Mouse (Mus musculus) hindbrain, postnatal 0 days (tissue): ENCODE measurements around the gene D17H6S53E. TPM values are rescaled to one million over a fixed set of nuclear protein-coding genes. Genes with fewer than 3 reads are reported as not detected.

Experiments
- ATAC-seq: fragments of 200-750 bp; cut with Nextera tagmentation; 2 replicates; pipeline ENCODE4 v1.8.0; 2017; ENCODE audit warnings: mild to moderate bottlenecking, moderate TSS enrichment, moderate library complexity
- DNase-seq: peaks from one replicate; pipeline ENCODE4 v3.0.0-alpha.2; 2015; ENCODE audit warnings: low spot score
- H3K27ac ChIP-seq: fragments of 300-500 bp; sonication (generic); 2 replicates; pipeline ENCODE4 v1.5.1; 2014; ENCODE audit warnings: mild to moderate bottlenecking
- H3K27me3 ChIP-seq: fragments of 300-500 bp; sonication (generic); 2 replicates; pipeline ENCODE4 v1.6.1; 2014; ENCODE audit warnings: low read length, mixed read lengths; ENCODE audit not compliant: insufficient read depth
- H3K36me3 ChIP-seq: fragments of 300-500 bp; sonication (generic); 2 replicates; pipeline ENCODE4 v1.6.1; 2014; ENCODE audit warnings: low read length, mixed read lengths; ENCODE audit not compliant: insufficient read depth
- H3K4me1 ChIP-seq: fragments of 300-500 bp; sonication (generic); 2 replicates; pipeline ENCODE4 v1.6.1; 2014; ENCODE audit warnings: antibody characterized with exemption, low read length, mixed read lengths; ENCODE audit not compliant: insufficient read depth
- H3K4me2 ChIP-seq: fragments of 300-500 bp; sonication (generic); 2 replicates; pipeline ENCODE4 v1.6.1; 2014; ENCODE audit warnings: low read depth, mild to moderate bottlenecking, low read length, moderate library complexity, mixed read lengths
- H3K4me3 ChIP-seq: fragments of 300-500 bp; sonication (generic); 2 replicates; pipeline ENCODE4 v1.5.1; 2014; ENCODE audit warnings: low read length
- H3K9ac ChIP-seq: fragments of 300-500 bp; sonication (generic); replicated peaks from 2 replicates; pipeline ENCODE4 v1.6.1; 2014; ENCODE audit warnings: mild to moderate bottlenecking, low read length, moderate library complexity, mixed read lengths
- H3K9me3 ChIP-seq: fragments of 300-500 bp; sonication (generic); 2 replicates; pipeline ENCODE4 v1.6.1; 2016; ENCODE audit warnings: low read length, mixed read lengths
- CTCF ChIP-seq: IDR thresholded peaks from 2 replicates; pipeline ENCODE4 v1.5.1; 2016; ENCODE audit warnings: antibody characterized with exemption, control low read depth, low read depth
- WGBS: fragments of 180-500 bp; shearing (Covaris S2); extraction: QIAGEN DNeasy Blood & Tissue Kit; methylation state at CpG from one replicate; pipeline ENCODE4 v1.1.7; 2014; 5-methylcytosine and 5-hydroxymethylcytosine counted together
- polyA plus RNA-seq: library from polyadenylated mRNA; unstranded; fragments of >200 nt; fragmentation: Nextera tagmentation; extraction: Ambion mirVana; gene quantifications from 2 replicates; pipeline ENCODE4 v1.2.1, GENCODE M21; 2015
- total RNA-seq: library from RNA; depleted of rRNA; stranded (reverse); fragments of >200 nt; gene quantifications from 2 replicates; pipeline ENCODE4 v1.2.3, GENCODE M21; 2014

The D17H6S53E gene
- total and polyA plus RNA-seq, 2 experiments from 2014 or later = 9.4 to 14.0 TPM

GRCm38 (mm10) chr17:35146139-35146538, 20.0 kb downstream of the D17H6S53E start:
- ATAC-seq (no peak), DNase-seq (no peak)
- 85% methylated on average over 5 of the region's 5 CpGs for WGBS
- Histone ChIP-seq H3K9ac (no peak overlapping the region), H3K4me1 (no peaks in the 10 kb centered on the region), H3K4me3 (no peak overlapping the region), H3K27me3 (no peaks in the 10 kb centered on the region), H3K36me3 (peaks cover 83% of the 10 kb centered on the region), H3K4me2 (no peak overlapping the region), H3K9me3 (no peaks in the 10 kb centered on the region), H3K27ac (peak overlapping the region; percentile 32; the same call in 1 of the 2 replicates)
- TF ChIP-seq CTCF = no peak

GRCm38 (mm10) chr17:35147348-35147747, 21.2 kb downstream of the D17H6S53E start:
- WGBS = 61% methylated on average over 3 of the region's 3 CpGs
- H3K4me3 ChIP-seq = no peak overlapping the region
- no peak for TF ChIP-seq CTCF
- H3K27me3 ChIP-seq = no peaks in the 10 kb centered on the region
- no peaks in the 10 kb centered on the region for H3K9me3 ChIP-seq
- H3K27ac ChIP-seq = 0 out of 2 replicates have a peak overlapping the region, but pooled peaks have one; percentile 32
- DNase-seq = no peak
- no peaks in the 10 kb centered on the region for H3K4me1 ChIP-seq
- no peak overlapping the region for H3K4me2 ChIP-seq
- ATAC-seq = no peak
- peaks cover 82% of the 10 kb centered on the region for H3K36me3 ChIP-seq
- no peak overlapping the region for H3K9ac ChIP-seq

- no peak overlapping the region for H3K9ac ChIP-seq
- H3K27ac ChIP-seq = peak overlapping the region; percentile 45; the same call in 1 of the 2 replicates
- H3K9me3 ChIP-seq = no peaks in the 10 kb centered on the region
- H3K4me1 ChIP-seq = no peaks in the 10 kb centered on the region
- ATAC-seq (no peak), DNase-seq (no peak)
- WGBS = 60% methylated on average over 5 of the region's 5 CpGs
- H3K27me3 ChIP-seq = no peaks in the 10 kb centered on the region
- H3K4me2 ChIP-seq = no peak overlapping the region
- H3K36me3 ChIP-seq = peaks cover 82% of the 10 kb centered on the region
- no peak for TF ChIP-seq CTCF
- H3K4me3 ChIP-seq = no peak overlapping the region
Observed at GRCm38 (mm10) chr17:35147922-35148639, 21.9 kb downstream of the D17H6S53E start.

GRCm38 (mm10) chr17:35152121-35152520, 25.9 kb downstream of the D17H6S53E start:
- H3K9me3 ChIP-seq = no peaks in the 10 kb centered on the region
- H3K4me2 ChIP-seq = no peak overlapping the region
- DNase-seq (no peak), ATAC-seq (no peak)
- H3K36me3 ChIP-seq = peaks cover 83% of the 10 kb centered on the region
- H3K9ac ChIP-seq = no peak overlapping the region
- no peak overlapping the region for H3K4me3 ChIP-seq
- no peak overlapping the region for H3K27ac ChIP-seq
- no peak for TF ChIP-seq CTCF
- H3K4me1 ChIP-seq = no peaks in the 10 kb centered on the region
- WGBS = 95% methylated on average over 4 of the region's 4 CpGs
- H3K27me3 ChIP-seq = no peaks in the 10 kb centered on the region

- Histone ChIP-seq H3K9me3 (no peaks in the 10 kb centered on the region), H3K4me1 (no peaks in the 10 kb centered on the region), H3K4me3 (no peak overlapping the region), H3K27ac (no peak overlapping the region), H3K4me2 (no peak overlapping the region), H3K9ac (no peak overlapping the region), H3K36me3 (peaks cover 93% of the 10 kb centered on the region), H3K27me3 (no peaks in the 10 kb centered on the region)
- WGBS = 90% methylated on average over 9 of the region's 9 CpGs
- no peak for ATAC-seq
- no peak for DNase-seq
- no peak for TF ChIP-seq CTCF
Observed at GRCm38 (mm10) chr17:35153077-35153476, 26.9 kb downstream of the D17H6S53E start.

- DNase-seq (no peak), ATAC-seq (no peak)
- no peak overlapping the region for H3K4me3 ChIP-seq
- no peaks in the 10 kb centered on the region for H3K4me1 ChIP-seq
- H3K9me3 ChIP-seq = no peaks in the 10 kb centered on the region
- no peak overlapping the region for H3K27ac ChIP-seq
- H3K27me3 ChIP-seq = no peaks in the 10 kb centered on the region
- no peak overlapping the region for H3K4me2 ChIP-seq
- no peak overlapping the region for H3K9ac ChIP-seq
- 92% methylated on average over 4 of the region's 4 CpGs for WGBS
- peaks cover 96% of the 10 kb centered on the region for H3K36me3 ChIP-seq
- TF ChIP-seq CTCF = no peak
Observed at GRCm38 (mm10) chr17:35153931-35154330, 27.8 kb downstream of the D17H6S53E start.

- no peak for TF ChIP-seq CTCF
- no peak for ATAC-seq
- 64% methylated on average over 7 of the region's 7 CpGs for WGBS
Observed at GRCm38 (mm10) chr17:35154616-35155015, 28.4 kb downstream of the D17H6S53E start.

More at GRCm38 (mm10) chr17:35154616-35155015, 28.4 kb downstream of the D17H6S53E start:
- Histone ChIP-seq H3K36me3 (peaks cover 96% of the 10 kb centered on the region), H3K4me2 (no peak overlapping the region), H3K27ac (no peak overlapping the region), H3K4me3 (no peak overlapping the region), H3K4me1 (no peaks in the 10 kb centered on the region), H3K9me3 (no peaks in the 10 kb centered on the region), H3K9ac (no peak overlapping the region), H3K27me3 (no peaks in the 10 kb centered on the region)
- DNase-seq = no peak
